Mouse (Mus musculus) central nervous system, embryonic 14 days (tissue): Measurements from ENCODE around the gene Tmem120a. TPM values are rescaled to one million over a fixed set of nuclear protein-coding genes. Genes with fewer than 3 reads are reported as not detected.

Experiments used
- polyA plus RNA-seq: library from polyadenylated mRNA; depleted of rRNA; stranded (reverse); fragments of >200 nt; gene quantifications from 2 replicates; pipeline ENCODE4 v1.2.3, GENCODE M21; 2012; rRNA removed

Gene Tmem120a
- 33.7 TPM in 2 replicates for polyA plus RNA-seq

DNA sequence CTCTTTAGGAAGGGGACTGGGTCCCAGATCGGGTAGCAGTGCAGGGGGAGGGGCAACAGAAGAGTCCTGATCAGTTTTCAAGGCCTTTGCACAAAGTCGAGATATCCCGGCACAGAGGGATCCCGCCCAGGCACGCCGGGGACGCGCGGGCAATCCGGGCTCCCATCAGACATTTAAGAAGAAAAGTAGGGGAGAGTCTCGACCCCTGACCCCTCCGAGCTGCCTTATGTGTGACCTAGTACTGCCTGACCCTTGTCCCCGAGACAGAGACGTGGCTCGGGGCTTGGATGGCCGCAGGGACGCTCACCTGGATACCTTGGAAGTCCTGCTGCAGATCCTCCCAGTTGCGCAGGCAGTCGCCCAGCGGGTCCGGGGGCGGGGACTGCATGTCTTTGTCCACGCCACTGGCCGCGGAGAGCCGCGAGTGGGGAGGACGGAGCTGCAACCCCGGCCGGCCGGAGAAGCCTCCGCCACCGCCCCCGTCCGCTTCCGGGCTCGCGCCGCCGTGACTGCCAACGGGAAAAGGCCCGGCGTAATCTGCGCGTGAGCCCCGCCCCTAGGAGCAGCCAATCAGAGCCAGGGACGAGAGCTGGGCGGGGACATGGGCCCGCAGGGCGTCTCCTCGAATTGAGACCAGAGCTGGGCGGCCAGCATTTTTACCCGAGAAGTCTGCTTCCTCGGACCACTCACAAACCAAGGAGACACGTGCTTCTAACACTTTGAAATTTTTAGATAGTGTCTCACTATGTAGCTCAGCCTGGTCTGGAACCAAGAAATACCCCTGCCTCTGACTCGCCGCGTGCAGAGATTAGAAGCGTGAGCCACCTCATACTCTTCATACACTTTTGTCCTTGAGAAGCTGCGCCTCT lies at the start of gene Tmem120a:
Gene Tmem120a (minus strand): TSS at position 708 of the 869 bp plus-strand sequence.

DNA sequence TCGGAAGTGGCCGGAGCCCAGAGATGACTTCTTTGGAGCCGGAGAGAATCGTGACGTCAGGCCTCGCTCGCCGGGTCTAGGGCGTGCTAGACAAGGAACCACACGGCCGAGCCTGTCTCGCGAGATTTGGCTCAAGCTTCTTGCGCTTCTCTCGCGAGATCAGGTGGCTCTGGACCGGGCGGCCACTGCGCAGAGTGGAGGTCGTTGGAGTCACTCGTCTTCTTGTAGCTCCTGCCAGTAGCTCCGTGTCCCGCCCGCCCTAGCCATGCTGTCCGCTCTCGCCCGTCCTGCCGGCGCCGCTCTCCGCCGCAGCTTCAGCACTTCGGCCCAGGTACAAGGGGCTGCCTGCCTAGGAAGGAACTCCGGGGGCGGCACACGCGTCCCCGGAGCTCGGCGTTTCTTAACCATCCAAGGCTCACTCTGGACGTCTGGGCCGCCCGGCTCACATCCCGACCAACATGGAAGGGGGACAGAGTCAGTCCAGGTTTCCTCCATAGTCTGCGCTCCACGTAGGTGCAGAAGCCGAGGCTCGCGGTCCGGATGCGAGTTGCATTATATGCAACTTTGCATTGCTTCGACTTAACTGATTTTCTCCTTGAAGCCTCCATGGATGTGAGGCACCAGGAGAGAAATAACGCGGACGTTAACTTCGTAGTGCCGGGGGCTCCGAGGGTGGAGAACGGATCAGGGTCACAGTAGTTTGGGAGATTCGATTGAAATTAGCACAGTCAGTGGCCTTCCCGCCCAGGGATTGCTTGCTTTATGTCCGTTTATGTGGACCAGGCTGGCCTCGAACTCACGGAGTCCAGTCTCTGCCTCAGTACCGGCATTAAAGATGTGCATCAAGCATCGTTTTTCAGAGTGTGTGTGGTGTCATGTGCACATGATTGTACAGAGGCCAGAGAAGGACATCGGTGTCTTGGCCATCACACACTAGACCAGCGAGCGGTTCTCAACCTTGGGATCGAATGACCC lies 34.5 kb upstream of the Tmem120a start, which contains the start of gene Mdh2:
Gene Mdh2 (plus strand): TSS at position 10 of the 975 bp plus-strand sequence.

DNA sequence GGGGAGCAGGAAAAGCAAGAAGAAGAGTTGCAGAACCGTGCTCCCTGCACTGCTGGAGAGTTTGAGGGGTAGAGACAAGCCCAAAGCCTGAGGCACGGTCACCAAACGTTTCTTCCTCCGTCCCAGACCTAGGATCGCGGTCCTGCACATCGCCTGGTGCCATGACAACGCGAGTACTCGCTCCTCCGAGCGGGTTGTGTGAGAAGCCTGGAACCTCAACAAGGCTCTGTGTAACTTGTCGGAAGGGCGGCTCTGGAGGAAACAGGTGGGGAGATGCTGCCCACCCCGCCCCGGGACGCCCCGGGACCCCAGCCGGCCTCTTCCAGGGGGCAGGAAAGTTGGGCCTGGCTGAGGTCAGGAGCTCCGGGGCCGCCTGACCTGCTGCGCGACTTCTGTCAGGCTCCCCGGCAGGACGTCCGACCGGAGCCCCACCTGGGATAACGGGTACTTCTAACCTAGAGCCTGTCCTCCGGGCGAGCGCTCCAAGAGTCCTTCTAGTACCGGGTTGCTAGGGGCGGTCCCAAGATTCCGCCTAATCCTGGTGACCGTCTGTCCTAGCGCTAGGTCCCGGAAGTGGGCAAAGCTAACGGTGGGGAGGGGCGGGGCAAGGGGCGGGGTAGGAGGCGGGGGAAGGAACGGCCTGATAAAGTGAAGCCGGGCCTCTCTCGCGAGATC lies 33.7 kb upstream of the Tmem120a start, which contains the start of gene Styxl1:
Gene Styxl1 (minus strand): TSS at position 590 of the 675 bp plus-strand sequence.

Other genes starting within 250 kb of the Tmem120a start
- 39.5 and 45.0 TPM in 2 replicates for gene Hip1, start 199.3 kb downstream of the Tmem120a start, polyA plus RNA-seq
- not detected in 2 replicates for gene Ccl26, start 180.9 kb downstream of the Tmem120a start, polyA plus RNA-seq
- 3.6 and 4.4 TPM in 2 replicates for gene Ccl24, start 171.4 kb downstream of the Tmem120a start, polyA plus RNA-seq
- gene Rhbdd2, start 111.8 kb downstream of the Tmem120a start, polyA plus RNA-seq, result 48.0 and 49.9 TPM in 2 replicates
- 123 and 133 TPM in 2 replicates for gene Por, start 74.4 kb downstream of the Tmem120a start, polyA plus RNA-seq
- 0.10 and 0.29 TPM in 2 replicates for gene Styxl1, start 33.9 kb upstream of the Tmem120a start, polyA plus RNA-seq
- gene Mdh2, start 34.0 kb upstream of the Tmem120a start, polyA plus RNA-seq, result 471 TPM in 2 replicates
- 61.5 and 62.5 TPM in 2 replicates for gene Srrm3, start 62.4 kb upstream of the Tmem120a start, polyA plus RNA-seq
- 6.5 and 41.2 TPM in 2 replicates for gene Hspb1, start 143.5 kb upstream of the Tmem120a start, polyA plus RNA-seq
- gene Ywhag, start 190.2 kb upstream of the Tmem120a start, polyA plus RNA-seq, result 308 and 310 TPM in 2 replicates
- gene Ssc4d, start 230.1 kb upstream of the Tmem120a start, polyA plus RNA-seq, result 2.4 and 3.6 TPM in 2 replicates
- 0.15 and 0.24 TPM in 2 replicates for gene Zp3, start 235.7 kb upstream of the Tmem120a start, polyA plus RNA-seq